Mouse (Mus musculus) heart, postnatal 0 days (tissue): ENCODE measurements around the gene 4930447C04Rik.

Experiments used
- CTCF ChIP-seq: IDR thresholded peaks from 2 replicates; pipeline ENCODE4 v1.5.1; 2016; ENCODE audit warnings: antibody characterized with exemption, control low read depth, low read depth
- EP300 ChIP-seq: IDR thresholded peaks from 2 replicates; pipeline ENCODE4 v1.6.1; 2016; ENCODE audit warnings: antibody characterized with exemption, low read depth

DNA sequence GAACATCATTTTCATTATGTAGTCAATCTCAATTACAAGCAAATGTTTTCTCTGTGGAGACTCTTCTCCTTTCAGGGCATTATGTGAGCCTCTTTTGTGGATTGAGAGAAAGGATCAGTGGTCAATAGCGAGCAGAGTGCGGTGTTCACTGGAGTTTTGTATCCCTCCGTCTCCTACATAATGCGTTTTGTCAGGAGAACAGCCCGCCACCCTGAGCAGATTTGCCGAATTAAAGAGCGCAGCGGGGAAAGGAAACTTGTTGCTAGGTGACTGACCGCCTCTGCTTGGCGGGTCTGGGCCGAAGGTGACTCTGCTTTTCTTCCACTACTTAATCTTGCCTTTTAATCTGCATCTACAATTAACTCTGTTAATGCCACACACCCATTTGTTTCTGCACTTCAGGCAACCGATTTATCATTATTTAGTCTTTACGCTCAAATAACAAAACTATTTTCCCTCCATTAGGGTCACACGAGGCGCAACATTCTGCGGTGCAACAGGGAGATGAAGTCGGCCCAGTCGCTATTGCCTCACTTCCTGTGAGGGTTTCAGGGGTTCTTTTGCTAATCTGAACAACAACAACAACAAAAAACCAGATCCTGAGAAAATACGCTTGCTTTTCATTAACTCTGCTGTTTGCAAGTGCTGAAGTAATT, 86.1 kb downstream of the 4930447C04Rik start:
- no peak for TF ChIP-seq CTCF
- TF ChIP-seq EP300: no peak
